Mouse (Mus musculus) frontal cortex, adult (tissue): ENCODE measurements around the gene Dync1i2.

Experiments used
- ATAC-seq: cut with Nextera tagmentation; 2 replicates; pipeline ENCODE4 v1.9.2; 2017; ENCODE audit warnings: mild to moderate bottlenecking, moderate library complexity, mixed read lengths; ENCODE audit not compliant: low TSS enrichment

Dync1i2 gene

DNA sequence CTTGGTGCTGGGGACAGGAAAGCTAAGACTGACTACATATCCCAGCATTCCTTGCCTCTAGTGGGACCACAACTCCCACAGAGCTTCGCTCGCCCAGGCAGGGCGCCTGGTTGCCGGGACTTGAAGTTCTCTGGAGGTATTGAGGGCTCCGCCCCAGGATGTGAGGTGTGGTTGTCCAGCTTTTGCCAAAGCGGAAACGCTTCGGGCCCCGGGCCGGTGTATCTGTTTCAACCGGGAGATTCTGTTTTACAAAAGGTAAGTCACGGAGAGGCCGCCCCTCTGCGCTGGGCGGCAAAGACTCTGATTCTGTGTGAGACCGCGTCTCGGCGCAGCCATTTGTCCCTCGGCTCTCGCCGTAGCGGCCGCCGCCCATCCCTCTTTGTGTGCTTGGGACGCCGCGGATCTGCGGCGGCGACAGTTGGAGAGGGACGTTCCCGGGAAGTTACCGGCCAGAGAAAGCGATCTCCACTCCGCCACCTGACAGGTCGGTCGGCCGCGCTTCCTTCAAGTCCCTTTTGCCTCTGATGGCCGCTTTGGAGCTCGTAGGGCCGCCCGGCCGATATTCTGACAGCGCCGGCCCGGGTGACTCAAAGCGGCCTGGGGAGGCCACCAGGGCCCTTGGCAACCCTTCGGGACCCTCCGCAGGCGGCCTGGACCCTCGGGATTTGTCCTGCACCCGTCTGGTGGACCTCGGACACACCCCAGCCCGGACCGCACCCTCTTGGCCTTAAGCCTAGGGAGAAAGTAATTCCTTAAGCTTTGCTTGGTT, at the start of gene Dync1i2:
TSS of gene Dync1i2 (plus strand) at position 116 of the 769 bp plus-strand sequence.
- peak; percentile 100 for ATAC-seq

DNA sequence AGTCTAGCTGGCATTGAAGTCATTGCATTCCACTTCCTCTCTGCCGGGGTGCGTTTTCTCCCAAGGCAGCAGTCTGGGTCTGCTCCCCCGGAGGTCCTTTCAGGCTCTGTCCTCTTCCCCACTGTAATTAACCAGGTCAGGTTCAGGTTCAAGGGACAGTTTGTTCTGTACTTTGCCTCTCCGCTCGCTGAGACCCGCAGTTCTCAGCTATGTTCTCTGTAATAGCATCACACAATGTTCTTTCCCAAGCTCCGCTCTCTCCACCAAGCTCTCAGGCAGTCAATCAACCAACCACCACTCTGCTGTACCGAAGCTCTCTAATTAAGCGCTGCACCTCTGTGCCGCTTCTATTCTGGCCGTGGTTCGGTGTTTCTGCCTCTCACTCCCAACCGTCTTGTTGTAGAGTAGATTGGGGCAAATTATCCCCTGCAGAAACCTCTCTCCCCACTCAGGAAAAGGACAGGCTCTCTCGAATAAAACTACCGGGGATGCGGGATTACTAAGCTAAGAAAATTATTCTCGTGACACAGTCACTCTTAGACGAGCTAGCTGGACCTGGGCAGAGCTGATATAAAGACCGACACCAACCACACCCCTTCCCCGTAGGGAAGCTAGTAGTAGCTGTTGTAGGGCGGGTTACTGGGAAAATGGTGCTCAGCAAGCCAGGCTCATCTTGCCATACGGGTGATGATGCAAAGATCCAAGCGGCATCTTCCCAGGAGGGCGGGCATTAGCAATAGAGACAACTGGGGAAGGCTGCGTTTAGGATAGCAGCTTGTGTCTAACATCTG, 48.5 kb upstream of the Dync1i2 start:
- ATAC-seq = no peak

DNA sequence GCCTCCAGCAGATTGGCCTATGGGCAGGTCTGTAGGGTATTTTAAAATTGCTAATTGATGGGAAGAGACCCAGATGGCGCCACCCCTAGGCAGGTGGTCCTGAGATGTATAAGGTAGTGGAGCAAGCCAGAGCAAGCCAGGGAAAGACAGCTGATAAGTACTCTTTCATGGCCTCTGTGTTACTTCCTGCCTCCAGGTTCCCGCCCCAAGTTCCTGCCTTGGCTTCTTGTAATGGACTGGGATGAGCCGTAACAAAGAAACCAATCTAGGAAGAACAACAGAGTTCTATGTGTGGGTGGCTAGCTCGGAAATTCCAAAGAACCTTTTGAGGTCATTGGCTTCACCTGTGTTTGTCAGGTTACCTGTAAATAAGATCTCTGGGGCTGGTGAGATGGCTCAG, 44.3 kb upstream of the Dync1i2 start:
- no peak for ATAC-seq

DNA sequence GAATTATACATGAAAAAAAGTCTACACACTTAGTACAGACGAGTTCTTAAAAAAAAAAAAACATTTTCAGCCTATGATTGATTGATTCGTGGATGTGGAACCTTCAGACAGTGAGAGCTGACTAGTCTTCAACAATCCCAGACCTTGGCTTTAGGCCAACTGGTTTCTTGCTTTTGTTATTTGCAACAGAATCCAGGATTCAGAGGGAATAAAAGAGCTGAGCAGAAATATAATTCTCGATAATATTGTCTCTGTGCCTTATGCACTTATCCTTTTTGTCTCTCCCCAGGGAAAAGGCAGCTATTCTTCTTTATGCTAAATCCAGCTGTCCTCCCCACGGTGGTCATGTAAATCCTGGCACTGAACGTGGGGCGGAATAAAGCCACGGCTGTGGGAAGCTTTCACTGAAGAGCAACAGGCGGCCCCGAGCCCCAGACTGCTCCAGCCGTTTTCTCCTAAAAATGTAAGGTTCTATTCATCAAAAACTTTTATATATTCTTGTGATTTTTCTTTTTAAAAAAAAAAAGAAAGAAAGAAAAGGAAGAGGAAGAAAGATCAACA, 43.0 kb upstream of the Dync1i2 start:
- ATAC-seq = no peak

DNA sequence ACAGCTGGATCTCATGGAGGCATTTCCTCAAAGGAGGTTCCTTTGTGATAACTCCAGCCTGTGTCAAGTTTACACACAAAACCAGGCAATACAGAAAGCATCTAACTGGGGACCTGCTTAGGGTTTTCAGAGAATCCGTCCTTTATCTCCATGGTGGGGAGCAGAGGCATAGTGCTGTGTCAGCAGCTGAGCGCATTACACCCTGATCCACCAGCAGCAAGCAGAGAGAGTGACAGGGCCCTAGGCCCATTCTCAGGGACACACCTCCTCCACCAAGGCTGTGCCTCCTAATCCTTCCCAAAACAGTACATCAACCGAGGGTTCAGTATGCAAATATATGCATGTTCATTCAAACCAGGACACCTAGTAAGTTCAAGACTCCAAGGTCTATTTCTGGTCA, 38.5 kb upstream of the Dync1i2 start:
- ATAC-seq = no peak

DNA sequence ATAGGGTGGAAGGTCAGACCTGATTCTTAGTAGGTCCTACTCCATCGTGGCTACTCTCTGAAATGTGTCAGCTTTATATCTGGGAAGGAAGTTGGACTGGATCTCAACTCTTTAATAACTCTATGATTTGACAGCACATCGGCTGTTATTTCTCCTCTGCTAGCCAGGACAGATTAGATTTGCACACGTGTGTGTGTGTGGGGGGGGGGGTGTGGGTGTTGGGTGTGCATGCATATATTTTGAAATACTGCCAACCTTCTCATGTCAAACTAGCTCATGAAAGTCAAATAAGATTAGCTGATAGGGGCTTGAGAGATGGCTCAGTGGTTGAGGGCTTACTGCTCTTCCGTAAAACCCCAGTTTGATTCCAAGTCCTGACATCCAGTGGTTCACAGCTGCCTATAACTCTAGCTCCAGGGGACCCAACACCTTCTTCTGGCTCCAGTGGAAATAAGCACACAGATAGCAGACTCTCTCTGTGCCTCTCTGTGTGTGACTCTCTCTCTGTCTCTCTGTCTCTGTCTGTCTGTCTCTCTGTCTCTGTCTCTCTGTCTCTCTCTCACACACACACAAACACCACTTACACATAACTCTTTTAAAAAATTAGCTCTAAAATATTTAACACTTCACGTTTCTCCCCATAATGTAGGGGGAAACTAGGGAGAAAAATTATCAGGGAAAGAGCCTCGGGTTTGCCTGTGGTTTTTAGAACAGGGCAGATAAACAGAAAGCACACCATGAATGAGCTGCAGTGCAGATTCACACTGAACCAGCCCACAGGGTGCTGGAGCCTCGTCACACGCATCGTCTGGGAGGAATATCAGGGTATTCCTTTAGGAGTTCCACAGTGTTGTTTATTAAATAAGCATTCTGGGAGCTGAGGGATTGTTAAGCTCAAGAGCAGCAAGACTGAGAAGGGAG, 34.9 kb upstream of the Dync1i2 start:
- no peak for ATAC-seq

DNA sequence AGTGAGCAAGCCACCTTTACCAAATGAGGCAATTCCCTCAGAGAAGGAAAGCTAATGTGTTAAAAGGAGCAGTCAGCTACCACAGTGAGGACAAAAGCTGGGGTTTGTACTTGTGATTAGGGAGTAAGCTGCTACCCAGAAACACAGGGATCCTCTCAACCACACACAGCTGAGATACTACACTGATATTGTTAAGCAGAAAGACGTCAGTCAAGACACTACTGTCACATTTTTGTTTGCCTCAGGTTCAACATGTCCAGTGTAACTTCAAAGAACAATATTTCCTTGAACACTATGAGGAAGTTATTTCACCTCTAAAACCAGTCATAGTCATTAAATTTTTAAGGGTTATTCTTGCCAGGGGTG, 34.3 kb upstream of the Dync1i2 start:
- no peak for ATAC-seq

DNA sequence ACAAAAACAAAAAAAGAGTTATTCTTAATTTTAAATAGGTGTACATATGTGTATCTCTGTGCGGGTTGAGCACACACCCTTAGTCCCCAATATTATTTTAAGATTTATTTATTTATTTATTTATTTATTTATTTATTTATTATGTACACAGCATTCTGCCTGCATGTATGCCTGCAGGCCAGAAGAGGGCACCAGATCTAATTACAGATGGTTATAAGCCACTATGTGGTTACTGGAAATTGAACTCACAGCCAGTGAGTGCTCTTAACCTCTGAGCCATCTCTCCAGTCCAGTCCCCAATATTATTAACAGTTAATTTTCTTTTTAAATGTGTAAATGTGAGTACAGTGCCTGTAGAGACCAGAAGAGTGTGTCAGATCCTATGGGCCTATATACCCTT, 33.7 kb upstream of the Dync1i2 start:
- no peak for ATAC-seq

DNA sequence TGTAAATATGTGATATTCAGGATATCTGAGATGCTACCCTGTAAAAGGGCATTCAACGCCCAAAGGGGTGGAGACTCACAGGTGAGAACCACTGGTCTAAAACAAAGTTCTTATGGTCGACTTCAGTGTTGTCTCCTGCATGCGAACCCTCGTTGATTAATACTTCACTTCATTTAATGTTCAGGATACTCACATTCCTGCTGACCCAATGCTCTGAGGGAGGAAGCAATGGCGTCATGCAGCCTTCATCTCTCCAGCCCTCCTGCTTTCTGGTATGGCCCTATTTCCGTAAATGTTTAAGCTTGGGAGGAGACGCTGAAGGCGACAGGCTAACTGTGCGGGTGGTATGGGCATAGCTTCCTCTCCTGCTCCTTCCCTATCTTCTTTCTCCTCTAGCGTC, 31.8 kb upstream of the Dync1i2 start:
- no peak for ATAC-seq

DNA sequence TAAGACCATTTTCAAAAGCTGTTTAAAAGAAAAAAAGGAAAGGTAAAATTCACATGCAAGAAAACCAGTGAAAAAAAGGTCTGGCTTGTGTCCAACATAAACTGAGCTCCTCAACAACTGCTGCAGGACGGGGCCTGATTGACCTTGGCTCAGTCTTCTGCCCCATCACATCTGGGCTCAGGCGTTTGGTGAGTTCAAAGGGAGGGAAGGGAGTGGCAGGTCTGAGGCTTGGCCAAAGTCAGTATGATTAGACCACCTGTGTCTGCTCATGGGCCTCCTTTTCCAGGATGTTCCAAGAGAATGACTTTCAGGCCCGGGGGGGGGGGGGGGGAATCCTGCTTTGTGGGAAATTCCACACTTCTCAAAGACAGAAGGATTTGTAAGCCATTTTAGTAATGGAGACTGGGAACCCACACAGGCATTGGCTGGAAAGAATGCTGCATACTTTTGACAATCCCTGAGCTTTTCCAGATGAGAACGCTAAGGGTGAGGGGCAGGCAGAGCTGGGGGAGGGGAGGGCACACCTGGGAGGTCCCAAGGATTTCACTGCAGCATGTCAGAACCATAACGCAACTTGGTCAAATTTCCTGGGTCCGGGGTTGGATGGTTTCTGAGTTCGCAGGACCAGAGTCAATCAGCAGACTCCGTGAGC, 30.8 kb upstream of the Dync1i2 start:
- ATAC-seq = no peak

DNA sequence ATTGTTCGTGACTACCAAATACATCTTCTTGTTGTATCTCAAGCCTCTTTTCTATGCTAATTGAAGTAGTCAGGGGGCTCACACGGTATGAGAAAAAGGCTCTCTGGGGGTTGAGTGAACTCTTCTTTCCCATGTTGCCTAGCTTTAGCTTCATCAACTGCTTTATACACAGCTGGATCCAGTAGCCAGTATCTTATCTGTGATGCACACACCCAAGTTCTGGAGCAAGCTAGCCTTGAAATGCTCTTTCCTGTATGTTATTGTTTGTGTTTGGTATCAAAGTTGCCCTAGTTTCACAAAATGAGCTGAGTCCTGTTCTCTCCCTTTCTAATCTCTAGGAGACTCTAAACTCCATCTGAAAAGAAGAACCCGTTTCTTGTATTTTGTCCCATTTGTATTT, 23.6 kb upstream of the Dync1i2 start:
- no peak for ATAC-seq

DNA sequence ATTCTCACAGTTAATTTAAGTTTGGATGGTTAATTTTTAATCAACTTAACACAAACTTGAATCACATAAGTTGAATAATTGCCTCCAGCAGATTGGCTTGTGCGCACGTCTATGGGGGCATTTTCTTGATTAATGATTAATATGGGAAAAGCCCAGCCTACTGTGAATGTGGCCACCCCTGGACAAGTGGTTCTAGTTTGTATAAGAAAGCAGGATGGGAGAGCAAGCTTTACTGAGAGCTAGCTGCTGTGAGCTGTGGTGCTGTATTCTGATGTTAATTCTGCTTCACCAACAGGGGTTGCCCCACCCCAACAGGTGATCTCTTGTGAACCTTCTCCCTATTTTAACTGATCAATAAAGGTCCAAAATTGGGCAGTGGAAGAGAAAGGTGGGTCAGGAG, 22.6 kb upstream of the Dync1i2 start:
- no peak for ATAC-seq

DNA sequence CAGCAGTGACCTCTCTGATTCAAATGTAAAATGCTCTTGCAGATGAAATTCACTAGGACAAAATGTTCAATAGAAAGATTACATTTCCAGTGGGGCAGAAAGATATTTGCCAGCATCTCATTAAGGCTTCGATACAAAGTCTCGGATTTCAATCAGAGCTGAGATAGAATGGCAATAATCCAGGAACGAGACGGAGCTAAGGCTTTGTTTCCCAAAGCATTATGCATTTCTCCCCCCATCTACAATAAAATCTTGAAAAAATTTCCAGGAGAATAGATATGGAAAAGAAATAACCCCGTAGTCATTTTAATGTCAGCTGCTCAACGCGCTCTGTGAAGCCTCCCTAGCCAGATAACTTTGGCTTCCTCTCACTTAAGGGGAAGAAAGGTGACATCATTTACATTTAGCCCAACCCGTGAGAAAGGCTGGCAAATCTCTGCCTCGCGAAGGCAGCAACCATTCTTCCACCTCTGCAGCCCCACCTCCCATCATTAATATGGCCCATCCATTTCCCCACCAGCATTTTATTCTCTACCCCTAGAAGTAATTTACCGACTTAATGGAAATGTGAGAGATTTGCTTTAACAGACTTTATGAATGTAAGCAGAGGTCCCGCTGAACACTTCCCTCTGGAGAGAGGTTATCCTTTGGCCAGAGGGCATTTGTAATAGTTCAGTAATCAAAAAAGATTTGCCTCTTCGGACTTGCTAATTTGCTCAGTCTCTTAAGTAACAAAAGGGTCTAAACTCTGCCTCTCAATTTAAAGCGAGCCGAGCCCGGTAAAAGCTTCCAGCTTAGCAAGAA, 19.9 kb upstream of the Dync1i2 start:
- ATAC-seq = no peak

DNA sequence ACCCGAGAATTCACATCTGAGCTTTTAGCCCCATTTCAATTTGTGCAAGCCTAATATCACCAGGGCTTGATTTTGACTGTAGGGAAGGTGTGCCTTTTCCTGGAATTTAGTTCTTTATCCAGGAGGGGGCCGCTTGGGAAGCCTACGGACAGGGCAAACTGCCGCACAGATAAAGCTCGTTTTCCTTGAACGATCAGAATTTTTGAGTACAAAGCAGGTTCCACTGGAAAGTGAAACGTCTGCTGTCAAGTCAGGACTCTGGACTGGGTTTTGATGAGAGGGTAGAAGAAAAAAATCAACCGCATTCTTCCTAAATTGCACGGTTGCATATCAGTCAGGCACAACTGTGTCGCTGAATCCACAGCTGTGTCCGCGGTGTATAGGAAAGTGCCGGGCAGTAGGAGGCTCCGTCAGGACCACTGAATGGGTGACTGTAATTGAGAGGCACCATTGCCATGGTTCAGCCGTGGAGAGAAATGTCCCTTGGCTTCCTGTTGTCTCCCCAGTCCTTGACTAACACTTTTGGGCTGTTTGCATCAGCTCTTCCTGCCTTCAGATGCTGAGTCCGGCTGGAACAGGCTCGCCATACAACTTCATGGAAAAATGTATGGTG, 19.2 kb upstream of the Dync1i2 start:
- ATAC-seq = peak; percentile 27; the same call in 1 of the 2 replicates

DNA sequence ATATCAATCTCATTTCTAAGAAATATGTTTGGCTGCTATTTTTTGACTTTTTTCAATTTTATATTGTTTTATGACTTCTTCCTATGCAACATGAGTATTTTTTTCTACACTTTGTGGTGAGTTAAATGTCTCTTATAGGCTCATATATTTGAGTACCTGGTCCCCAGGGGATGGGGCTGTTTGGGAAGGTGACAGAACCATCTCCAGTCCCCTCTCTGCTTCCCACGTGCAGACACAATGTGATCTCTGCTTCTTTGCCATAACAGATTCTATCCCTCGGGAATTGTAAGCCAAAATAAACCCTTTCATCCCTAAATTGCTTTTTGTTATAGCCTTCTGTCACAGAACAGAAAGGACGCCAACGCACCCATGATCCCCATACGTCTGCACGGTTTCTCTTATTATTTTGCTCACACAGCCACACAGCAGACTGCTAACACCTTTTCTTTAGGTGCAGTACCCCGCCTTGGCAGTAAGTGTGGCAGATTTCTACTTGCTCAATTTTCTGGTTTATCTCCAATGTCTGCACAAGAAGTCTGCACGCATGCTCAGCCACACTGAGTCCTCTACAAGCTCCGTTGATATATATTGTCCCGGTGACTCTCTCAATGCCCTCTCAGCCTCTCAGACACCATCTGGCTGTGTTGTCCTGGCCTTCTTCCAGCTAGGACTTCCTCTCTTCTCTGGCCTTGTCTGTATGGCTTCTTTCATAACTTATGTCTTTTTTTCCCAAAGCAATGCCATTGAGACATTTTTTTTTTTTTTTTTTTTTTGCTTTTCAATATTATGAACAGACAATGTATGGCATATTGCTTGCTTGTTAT, 17.2 kb upstream of the Dync1i2 start:
- ATAC-seq = no peak; the same call in 1 of the 2 replicates

DNA sequence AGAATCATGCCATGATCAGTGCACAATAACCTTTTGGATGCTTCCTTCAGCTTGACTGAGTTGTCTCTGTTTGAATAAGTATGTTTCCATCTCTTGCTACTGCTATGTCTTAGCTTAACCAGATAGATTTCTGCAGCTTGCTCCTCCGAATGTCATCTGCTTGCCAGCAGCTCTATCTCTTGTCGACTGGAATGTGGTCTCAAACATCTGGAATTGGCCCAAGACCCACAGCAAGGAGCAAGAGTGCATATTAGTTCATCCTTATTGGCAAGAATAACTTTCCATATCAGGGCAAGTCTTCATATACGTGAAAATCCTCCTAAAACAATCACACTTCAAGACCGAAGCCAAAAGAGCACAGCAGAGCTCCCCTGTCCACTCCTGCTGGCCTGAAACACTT, 14.6 kb upstream of the Dync1i2 start:
- no peak for ATAC-seq

DNA sequence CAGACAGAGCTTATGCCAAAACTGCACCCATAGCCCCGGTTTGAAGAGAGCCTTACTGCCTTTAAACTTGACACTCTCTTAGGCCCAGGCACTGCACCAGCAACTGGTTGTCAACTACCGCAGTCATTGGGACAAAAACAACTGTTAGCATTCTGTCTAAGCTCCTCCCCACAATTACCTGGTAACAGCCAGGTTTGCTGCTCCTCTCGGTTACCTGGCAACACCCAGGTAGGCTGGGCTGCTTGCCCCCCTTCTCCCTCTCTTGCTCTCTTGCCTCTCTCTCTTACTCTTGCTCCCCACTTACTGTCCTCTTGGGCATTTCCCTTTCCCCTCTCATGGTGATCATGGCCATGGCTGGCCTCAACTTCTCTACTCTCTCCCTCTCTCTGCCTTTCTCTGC, 12.6 kb upstream of the Dync1i2 start:
- ATAC-seq = no peak

DNA sequence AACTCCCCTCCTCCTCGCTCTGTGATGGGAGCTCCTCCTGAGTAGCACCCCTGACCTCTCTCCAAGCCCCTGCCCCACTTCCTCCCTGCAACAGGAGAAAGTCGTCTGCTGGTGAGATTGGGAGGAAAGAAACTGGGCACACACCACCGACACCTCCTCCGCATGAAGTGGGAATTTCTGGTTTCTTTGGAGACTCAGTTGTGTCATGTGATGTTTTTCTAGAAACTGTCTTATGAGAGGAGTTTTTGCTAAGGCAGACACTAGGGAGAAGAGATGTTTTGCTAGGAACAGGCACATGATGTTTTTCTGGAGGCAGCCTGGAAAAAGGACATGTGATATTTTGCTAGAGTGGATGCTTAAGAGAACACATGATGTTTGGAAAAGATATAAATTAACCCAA, 11.0 kb upstream of the Dync1i2 start:
- peak; percentile 62 for ATAC-seq

DNA sequence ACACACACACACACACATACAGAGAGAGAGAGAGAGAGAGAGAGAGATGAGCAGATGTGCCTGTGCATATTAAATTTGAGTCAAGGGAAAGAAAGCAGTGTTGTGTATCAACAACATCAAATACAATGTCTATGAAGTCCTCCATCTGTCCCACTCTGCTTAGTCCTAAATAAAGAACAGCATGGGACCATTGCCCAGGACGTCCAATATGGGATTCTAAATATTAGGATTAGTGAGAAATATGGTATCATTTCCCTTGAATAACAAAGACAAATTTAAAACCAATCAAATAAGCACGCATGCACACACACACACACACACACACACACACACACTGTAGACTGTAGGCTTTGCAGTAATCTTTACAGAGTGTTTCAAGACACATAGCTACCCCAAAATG, 9.6 kb upstream of the Dync1i2 start:
- no peak for ATAC-seq
